Mouse (Mus musculus): Measurements from ENCODE around the gene 1810037I17Rik. TPM values are rescaled to one million over a fixed set of nuclear protein-coding genes. Genes with fewer than 3 reads are reported as not detected.
A peak's percentile ranks its signal among the peaks of the same experiment; 100 is the strongest.

1810037I17Rik gene
- polyA plus RNA-seq, 1 experiment from 2014 or later = 75.1 TPM

DNA sequence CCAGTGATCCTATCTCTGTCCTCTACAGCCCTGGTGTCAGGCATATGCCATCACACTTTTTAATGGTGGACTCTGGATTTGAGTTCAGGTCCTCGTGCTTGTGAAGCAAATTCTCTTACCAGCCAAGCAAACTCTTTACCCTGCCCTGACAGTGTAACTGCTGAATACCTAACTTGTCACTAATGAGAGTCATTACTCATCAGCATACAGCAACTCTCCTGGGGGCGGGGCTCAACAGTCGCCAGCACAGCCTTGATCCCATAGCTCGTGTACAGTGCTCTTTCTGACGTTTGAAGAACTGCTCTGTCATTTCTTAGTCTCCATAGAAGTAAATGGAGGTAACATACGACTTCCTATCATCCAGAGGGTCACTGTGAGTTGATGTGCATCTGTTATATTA is 25.7 kb upstream of the 1810037I17Rik start:
- no peaks in the 10 kb centered on the region for H3K9me3 ChIP-seq (ENCODE audit: control insufficient read depth, low read length)
- no peak overlapping the region for H3K27ac ChIP-seq (ENCODE audit: low read depth, low read length)
- 80% methylated on average over 6 of the region's 6 CpGs for WGBS
- no peaks in the 10 kb centered on the region for H3K36me3 ChIP-seq (ENCODE audit: control insufficient read depth, insufficient read depth, low read length)
- H3K27me3 ChIP-seq (ENCODE audit: control insufficient read depth, insufficient read depth, low read length) = no peaks in the 10 kb centered on the region
- DNase-seq (ENCODE audit: low spot score) (no peak), ATAC-seq (ENCODE audit: insufficient read depth, low FRiP score, low TSS enrichment) (no peak)
- no peak overlapping the region for H3K4me3 ChIP-seq (ENCODE audit: low read depth, low read length)
- no peak overlapping the region for H3K4me2 ChIP-seq (ENCODE audit: low read depth)
- H3K9ac ChIP-seq (ENCODE audit: low read length) = no peak overlapping the region
- H3K4me1 ChIP-seq (ENCODE audit: control insufficient read depth, insufficient read depth, low read length) = no peaks in the 10 kb centered on the region

DNA sequence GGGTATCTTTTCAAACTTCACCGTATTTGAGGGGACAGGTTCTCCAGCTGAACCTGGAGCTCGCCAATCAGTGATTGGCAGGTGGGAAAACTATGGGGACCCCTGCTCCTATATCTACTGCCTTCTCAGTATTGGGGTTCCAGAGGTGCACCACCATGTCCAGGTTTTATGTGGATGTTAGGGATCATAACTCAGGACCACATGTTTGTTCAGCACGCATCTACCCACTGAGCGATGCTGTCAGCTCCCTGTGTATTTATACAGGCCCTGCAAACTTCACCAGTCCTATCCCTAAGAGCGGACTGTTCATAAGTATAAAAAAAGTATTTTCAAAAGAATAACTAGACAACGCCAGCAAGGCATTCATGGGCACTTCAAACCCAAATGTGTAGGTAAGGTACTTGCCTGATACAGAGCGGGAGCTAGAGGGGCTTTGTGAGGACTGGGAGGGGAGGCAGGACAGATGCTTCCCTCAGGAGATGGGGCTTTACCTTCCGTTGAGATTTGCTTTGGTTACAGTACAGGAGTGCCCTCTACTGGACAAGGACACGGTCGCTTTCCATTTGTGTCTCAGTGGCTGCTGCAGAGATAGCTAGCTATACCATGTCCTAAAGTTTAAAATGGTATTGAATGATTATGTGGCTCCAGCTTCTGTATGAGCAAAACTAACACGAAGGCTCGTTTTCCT is 20.1 kb upstream of the 1810037I17Rik start:
- DNase-seq (ENCODE audit: low spot score) = peak; percentile 69
- Histone ChIP-seq H3K9ac (ENCODE audit: low read length) (no peak overlapping the region), H3K27me3 (ENCODE audit: control insufficient read depth, insufficient read depth, low read length) (no peaks in the 10 kb centered on the region), H3K4me3 (ENCODE audit: low read depth, low read length) (no peak overlapping the region), H3K36me3 (ENCODE audit: control insufficient read depth, insufficient read depth, low read length) (no peaks in the 10 kb centered on the region), H3K9me3 (ENCODE audit: control insufficient read depth, low read length) (no peaks in the 10 kb centered on the region), H3K4me2 (ENCODE audit: low read depth) (no peak overlapping the region), H3K4me1 (ENCODE audit: control insufficient read depth, insufficient read depth, low read length) (no peaks in the 10 kb centered on the region), H3K27ac (ENCODE audit: low read depth, low read length) (no peak overlapping the region)
- 46% methylated on average over 12 of the region's 12 CpGs for WGBS
- ATAC-seq (ENCODE audit: insufficient read depth, low FRiP score, low TSS enrichment) = no peak; the same call in 1 of the 2 replicates

DNA sequence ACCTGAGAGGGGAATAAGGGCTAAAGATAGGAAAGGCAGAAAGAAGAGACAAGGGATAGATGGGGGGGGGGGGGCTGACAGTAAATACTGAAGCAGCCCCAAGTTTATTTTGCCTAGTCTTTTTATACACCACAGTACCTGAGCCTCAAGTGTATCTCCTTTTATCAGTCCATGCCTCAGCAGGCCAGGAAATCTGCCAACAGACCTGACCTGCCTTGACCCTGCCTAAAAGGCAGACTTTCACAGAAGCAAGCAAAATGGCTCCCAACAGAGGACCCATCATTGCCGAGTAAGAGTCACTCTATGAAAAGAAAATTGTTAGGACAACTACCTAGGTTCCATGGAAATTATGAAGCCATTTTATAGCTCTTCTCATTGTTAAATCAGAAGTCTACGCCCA is 16.2 kb upstream of the 1810037I17Rik start:
- ATAC-seq (ENCODE audit: insufficient read depth, low FRiP score, low TSS enrichment) (no peak), DNase-seq (ENCODE audit: low spot score) (no peak)
- Histone ChIP-seq H3K27me3 (ENCODE audit: control insufficient read depth, insufficient read depth, low read length) (no peaks in the 10 kb centered on the region), H3K4me2 (ENCODE audit: low read depth) (no peak overlapping the region), H3K4me3 (ENCODE audit: low read depth, low read length) (no peak overlapping the region), H3K9ac (ENCODE audit: low read length) (no peak overlapping the region), H3K4me1 (ENCODE audit: control insufficient read depth, insufficient read depth, low read length) (no peaks in the 10 kb centered on the region), H3K27ac (ENCODE audit: low read depth, low read length) (no peak overlapping the region), H3K9me3 (ENCODE audit: control insufficient read depth, low read length) (no peaks in the 10 kb centered on the region), H3K36me3 (ENCODE audit: control insufficient read depth, insufficient read depth, low read length) (no peaks in the 10 kb centered on the region)
- WGBS = 87% methylated on average over 2 of the region's 2 CpGs

DNA sequence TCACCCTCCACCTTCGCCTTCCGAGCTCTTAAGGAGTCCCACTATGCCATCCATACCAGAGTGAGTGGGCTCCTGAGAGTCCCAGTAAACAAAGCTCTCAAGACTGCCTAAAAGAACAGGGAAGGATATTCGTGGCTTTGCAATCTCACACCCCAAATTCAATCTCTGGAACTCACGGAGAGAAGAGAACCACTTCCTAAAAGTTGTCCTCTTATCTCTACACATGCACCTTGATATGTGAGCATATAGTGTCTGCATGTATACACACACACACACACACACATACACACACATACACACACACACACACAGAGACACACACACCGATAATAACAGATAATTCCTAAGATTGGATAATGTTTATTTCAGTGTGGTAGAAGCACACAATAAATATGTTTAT is 8.5 kb upstream of the 1810037I17Rik start:
- no peaks in the 10 kb centered on the region for H3K4me1 ChIP-seq (ENCODE audit: control insufficient read depth, insufficient read depth, low read length)
- H3K9me3 ChIP-seq (ENCODE audit: control insufficient read depth, low read length) = no peaks in the 10 kb centered on the region
- H3K36me3 ChIP-seq (ENCODE audit: control insufficient read depth, insufficient read depth, low read length) = no peaks in the 10 kb centered on the region
- 89% methylated on average over 5 of the region's 5 CpGs for WGBS
- no peak overlapping the region for H3K9ac ChIP-seq (ENCODE audit: low read length)
- no peak overlapping the region for H3K4me3 ChIP-seq (ENCODE audit: low read depth, low read length)
- no peaks in the 10 kb centered on the region for H3K27me3 ChIP-seq (ENCODE audit: control insufficient read depth, insufficient read depth, low read length)
- no peak overlapping the region for H3K27ac ChIP-seq (ENCODE audit: low read depth, low read length)
- no peak for ATAC-seq (ENCODE audit: insufficient read depth, low FRiP score, low TSS enrichment)
- no peak for DNase-seq (ENCODE audit: low spot score)
- H3K4me2 ChIP-seq (ENCODE audit: low read depth) = no peak overlapping the region

DNA sequence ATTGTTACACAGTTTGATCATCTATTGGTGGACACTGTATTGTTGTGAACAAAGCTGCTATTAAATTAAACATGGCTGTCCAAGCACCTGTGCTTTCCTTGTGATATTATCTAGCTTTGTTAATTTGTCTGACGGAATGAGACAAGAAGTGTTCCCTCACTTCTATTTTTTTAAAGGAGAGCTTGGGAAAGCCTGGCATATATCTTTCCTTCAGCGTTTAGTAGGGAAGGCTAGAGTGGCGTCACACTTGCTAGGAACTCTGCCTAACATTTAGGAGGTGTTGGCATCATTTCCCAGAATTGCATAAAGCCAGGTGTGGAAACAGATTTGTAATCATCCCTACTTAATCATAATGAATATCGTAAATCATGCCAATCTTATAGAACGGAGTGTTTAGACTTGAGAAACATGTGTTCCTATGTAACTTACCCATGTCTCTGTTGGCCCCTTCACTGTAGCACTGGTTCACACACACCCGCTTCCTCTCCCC is 7.8 kb upstream of the 1810037I17Rik start:
- Histone ChIP-seq H3K4me1 (ENCODE audit: control insufficient read depth, insufficient read depth, low read length) (no peaks in the 10 kb centered on the region), H3K9ac (ENCODE audit: low read length) (no peak overlapping the region), H3K27me3 (ENCODE audit: control insufficient read depth, insufficient read depth, low read length) (no peaks in the 10 kb centered on the region), H3K27ac (ENCODE audit: low read depth, low read length) (no peak overlapping the region), H3K4me3 (ENCODE audit: low read depth, low read length) (no peak overlapping the region), H3K4me2 (ENCODE audit: low read depth) (no peak overlapping the region), H3K9me3 (ENCODE audit: control insufficient read depth, low read length) (no peaks in the 10 kb centered on the region), H3K36me3 (ENCODE audit: control insufficient read depth, insufficient read depth, low read length) (no peaks in the 10 kb centered on the region)
- DNase-seq (ENCODE audit: low spot score) (no peak), ATAC-seq (ENCODE audit: insufficient read depth, low FRiP score, low TSS enrichment) (no peak)
- 89% methylated on average over 6 of the region's 6 CpGs for WGBS

DNA sequence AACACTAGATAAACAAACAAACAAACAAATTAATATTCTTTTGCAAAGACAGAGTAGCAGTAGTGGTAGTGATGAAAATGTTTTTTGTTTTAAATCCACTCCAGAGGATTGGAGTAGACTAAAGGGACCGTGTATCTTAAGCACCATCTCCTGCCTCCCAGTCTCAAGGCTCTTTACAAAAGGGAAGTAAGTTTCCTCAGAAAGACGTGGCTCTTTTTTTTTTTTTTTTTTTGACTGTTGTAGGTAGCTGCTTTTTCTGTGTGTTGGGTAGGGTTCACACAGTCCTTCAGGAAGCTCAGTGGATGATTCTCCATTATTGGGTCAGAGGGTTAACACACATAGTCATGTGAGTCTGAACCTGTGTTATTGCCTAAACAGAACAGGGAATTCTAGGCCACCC is 5.3 kb upstream of the 1810037I17Rik start:
- WGBS = 81% methylated on average over 2 of the region's 2 CpGs
- no peak for ATAC-seq (ENCODE audit: insufficient read depth, low FRiP score, low TSS enrichment)
- H3K36me3 ChIP-seq (ENCODE audit: control insufficient read depth, insufficient read depth, low read length) = no peaks in the 10 kb centered on the region

DNA sequence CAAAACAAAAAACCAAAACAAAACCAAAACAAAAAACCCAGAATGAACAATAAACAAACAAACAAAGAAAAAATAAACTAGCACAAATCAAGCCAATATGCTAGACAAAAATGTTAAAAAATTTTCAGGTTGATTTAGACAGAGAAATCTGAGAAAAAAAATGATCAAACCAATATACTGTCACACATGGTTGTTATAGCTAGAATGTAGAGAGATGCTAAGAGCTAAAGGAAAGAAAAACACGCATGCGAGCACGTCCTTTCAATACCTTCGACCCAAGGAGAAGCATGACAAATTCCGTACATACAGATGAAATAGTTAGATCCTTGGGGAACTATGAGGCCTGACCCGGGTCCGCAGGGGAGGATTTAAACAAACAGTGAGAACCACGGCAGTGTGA is 4.7 kb upstream of the 1810037I17Rik start, which contains the start of gene Gm10959:
Gene Gm10959 (minus strand): TSS at position 101 of the 400 bp plus-strand sequence.
- no peak within 1 kb of the TSS for H3K27ac ChIP-seq (ENCODE audit: low read depth, low read length)
- WGBS = 75% methylated on average over 8 of the region's 8 CpGs
- ATAC-seq (ENCODE audit: insufficient read depth, low FRiP score, low TSS enrichment) (no peak), DNase-seq (ENCODE audit: low spot score) (no peak)
- H3K4me1 ChIP-seq (ENCODE audit: control insufficient read depth, insufficient read depth, low read length) = no peaks in the 10 kb centered on the region
- no peak within 1 kb of the TSS for H3K9ac ChIP-seq (ENCODE audit: low read length)
- H3K4me2 ChIP-seq (ENCODE audit: low read depth) = no peak within 1 kb of the TSS
- H3K4me3 ChIP-seq (ENCODE audit: low read depth, low read length) = no peak within 1 kb of the TSS
- no peaks in the 10 kb centered on the region for H3K36me3 ChIP-seq (ENCODE audit: control insufficient read depth, insufficient read depth, low read length)
- H3K27me3 ChIP-seq (ENCODE audit: control insufficient read depth, insufficient read depth, low read length) = no peaks in the 10 kb centered on the region
- H3K9me3 ChIP-seq (ENCODE audit: control insufficient read depth, low read length) = no peaks in the 10 kb centered on the region

More for the DNA sequence above, 5.3 kb upstream of the 1810037I17Rik start:
- H3K4me1 ChIP-seq (ENCODE audit: control insufficient read depth, insufficient read depth, low read length) = no peaks in the 10 kb centered on the region
- H3K27ac ChIP-seq (ENCODE audit: low read depth, low read length) = no peak overlapping the region
- no peak overlapping the region for H3K4me2 ChIP-seq (ENCODE audit: low read depth)
- H3K4me3 ChIP-seq (ENCODE audit: low read depth, low read length) = no peak overlapping the region
- no peaks in the 10 kb centered on the region for H3K9me3 ChIP-seq (ENCODE audit: control insufficient read depth, low read length)
- H3K27me3 ChIP-seq (ENCODE audit: control insufficient read depth, insufficient read depth, low read length) = no peaks in the 10 kb centered on the region
- H3K9ac ChIP-seq (ENCODE audit: low read length) = no peak overlapping the region
- no peak for DNase-seq (ENCODE audit: low spot score)

DNA sequence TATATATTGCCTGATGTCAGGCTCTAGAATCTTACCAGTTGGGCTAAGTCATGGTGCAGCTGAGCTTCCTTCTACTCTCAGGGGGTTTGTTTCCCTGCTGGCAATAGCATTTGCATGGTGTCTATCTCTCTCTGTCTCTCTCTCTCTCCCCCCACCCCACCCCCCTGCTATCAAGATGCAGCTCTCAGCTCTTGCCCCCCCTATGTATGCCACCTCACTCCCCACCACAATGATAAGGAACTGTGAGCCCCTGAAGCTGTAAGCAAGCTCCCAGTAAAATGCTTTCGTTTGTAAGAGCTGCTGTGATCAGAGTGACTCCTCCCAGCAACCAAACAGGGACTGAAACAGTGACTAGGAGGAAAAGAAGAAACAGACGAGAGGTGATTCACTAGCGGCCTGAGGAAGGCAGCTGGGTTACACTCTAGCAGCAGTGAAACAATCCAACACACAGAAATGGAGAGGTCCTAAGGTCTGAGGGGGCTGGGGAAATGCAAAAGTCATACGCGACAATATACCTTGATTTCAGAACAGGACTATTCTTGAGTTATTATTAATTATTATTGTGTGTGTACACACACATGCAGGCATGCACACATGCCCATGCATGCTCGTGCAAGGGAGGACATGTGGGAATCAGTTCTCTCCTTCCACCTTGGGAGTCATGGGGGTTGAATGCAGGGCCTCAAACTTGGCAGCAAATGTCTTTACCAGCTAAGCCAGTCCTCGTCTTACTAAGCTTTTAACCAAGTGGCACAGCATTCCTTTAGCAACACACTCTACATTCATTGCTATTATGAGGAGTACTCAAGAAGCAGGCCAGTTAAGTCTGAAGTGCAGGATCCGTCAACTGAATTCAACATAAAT is 3.2 kb upstream of the 1810037I17Rik start:
- Histone ChIP-seq H3K36me3 (ENCODE audit: control insufficient read depth, insufficient read depth, low read length) (no peaks in the 10 kb centered on the region), H3K9ac (ENCODE audit: low read length) (no peak overlapping the region), H3K27ac (ENCODE audit: low read depth, low read length) (no peak overlapping the region), H3K4me1 (ENCODE audit: control insufficient read depth, insufficient read depth, low read length) (no peaks in the 10 kb centered on the region), H3K27me3 (ENCODE audit: control insufficient read depth, insufficient read depth, low read length) (no peaks in the 10 kb centered on the region), H3K4me2 (ENCODE audit: low read depth) (no peak overlapping the region), H3K4me3 (ENCODE audit: low read depth, low read length) (no peak overlapping the region), H3K9me3 (ENCODE audit: control insufficient read depth, low read length) (no peaks in the 10 kb centered on the region)
- WGBS = 65% methylated on average over 8 of the region's 8 CpGs
- ATAC-seq (ENCODE audit: insufficient read depth, low FRiP score, low TSS enrichment) (no peak), DNase-seq (ENCODE audit: low spot score) (no peak)
